Mouse (Mus musculus): ENCODE measurements at regions not wholly inside any gene's neighbourhood (a gene's known extent, or its start where the extent isn't known, plus 50 kb on each side); places are given as distances from the start of the nearest gene placed in this dataset.

DNA sequence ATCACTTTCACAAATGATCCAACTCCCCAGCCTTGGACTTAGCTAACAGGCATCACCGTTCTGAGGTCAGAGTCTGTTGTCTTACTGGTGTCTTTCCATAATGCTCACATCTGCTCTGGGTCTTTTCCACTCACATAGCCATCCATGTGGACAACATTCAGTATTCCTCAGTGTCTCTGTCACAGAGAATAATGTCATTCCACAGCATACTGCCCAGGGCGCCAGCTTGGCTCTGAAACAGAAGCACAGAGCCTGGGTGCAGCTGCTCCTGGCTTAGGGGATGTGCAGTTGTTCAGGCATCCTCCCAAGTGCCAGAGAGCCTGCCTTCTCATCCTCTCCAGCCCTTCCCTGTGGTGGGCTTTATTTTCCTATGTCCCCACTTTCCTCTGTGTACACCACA, 226.7 kb upstream of the Mki67 start:
- intact Hi-C loops (cut with DNase I), result no loop called here
- no peak for DNase-seq

DNA sequence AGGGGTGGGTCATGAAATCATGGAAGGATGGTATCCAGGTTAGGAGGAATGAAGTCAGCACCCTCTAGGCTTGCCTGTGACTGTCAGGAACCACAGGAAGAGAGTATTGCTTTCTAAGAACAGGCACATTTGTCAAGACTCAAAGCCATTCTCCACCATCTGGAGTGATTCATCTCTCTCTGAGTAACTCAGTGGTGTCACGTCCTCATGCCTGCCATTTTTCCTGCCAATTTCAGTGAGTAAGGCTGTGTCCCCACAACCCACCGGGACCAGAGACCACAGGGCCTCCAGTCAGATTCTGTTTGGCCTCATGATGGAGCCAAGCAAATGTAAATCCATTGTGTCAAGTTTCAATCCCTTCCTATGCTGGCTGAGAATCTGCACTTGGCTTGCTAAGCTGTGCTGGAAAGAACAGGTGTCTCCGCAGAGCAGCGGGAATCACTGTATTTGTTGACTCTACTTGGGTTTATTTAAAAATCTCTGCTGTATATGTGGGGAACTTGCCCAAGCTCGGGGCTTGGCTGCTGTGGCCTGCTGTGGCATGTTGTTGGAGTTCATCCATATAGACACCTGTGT, 230.0 kb upstream of the Mki67 start:
- intact Hi-C loops (cut with DNase I), result no loop called here
- DNase-seq, result no peak

- intact Hi-C loops (cut with DNase I), result no loop called here
- peak in 1 of 2 experiments; percentile 40 for DNase-seq
Measured at GRCm38 (mm10) chr7:135961026-135961425, 244.9 kb upstream of the Mki67 start.

- no peak for DNase-seq
- intact Hi-C loops (cut with DNase I), result no loop called here
Measured at GRCm38 (mm10) chr7:135965528-135965927, 249.4 kb upstream of the Mki67 start.

DNA sequence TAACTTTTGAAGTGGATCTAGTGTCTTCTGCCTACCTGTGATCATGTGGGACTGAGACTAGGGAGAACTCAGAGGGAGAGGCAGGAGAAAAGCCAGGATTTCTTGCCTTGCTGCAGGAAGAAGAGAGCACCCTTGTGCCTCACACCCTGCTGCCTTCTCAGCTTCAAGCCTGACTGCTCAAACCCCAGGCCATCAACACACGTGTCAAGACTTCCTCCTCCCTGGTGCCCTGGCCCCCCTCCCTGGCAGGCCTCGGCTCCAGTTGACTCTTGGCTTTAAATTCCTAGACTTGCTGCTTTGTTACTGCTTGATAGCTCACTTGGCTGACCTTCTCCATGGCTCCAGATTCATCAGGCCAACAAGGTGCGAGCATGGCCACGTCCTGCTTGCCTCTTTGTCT, 250.1 kb upstream of the Mki67 start:
- no peak for DNase-seq
- intact Hi-C loops (cut with DNase I), result no loop called here

- DNase-seq, result no peak
- intact Hi-C loops (cut with DNase I), result no loop called here
Measured at GRCm38 (mm10) chr7:135968638-135969037, 252.5 kb upstream of the Mki67 start.

DNA sequence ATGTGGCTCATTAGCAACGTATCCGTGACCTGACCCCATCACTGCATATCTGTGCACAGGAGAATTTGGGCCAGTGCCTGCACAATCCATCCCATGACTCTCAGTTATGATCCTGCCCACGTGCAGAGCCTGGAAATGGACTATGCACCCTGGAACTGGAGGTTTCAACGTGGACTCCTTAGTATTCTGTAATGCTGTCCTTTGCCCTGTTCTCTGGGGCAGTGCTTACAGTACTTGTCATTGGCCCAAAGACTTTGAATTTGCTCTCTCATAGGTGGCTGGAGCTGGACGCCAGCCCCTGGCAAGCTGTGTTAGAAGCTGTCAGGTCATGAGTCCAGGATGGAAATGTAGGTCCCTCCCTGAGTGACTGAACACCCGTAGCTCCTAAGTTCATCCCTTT, 269.9 kb upstream of the Mki67 start:
- intact Hi-C loops (cut with DNase I), result no loop called here

GRCm38 (mm10) chr7:135990321-135990720, 274.2 kb upstream of the Mki67 start:
- DNase-seq, result no peak
- intact Hi-C loops (cut with DNase I), result no loop called here

More for the DNA sequence above, 269.9 kb upstream of the Mki67 start:
- no peak for DNase-seq

DNA sequence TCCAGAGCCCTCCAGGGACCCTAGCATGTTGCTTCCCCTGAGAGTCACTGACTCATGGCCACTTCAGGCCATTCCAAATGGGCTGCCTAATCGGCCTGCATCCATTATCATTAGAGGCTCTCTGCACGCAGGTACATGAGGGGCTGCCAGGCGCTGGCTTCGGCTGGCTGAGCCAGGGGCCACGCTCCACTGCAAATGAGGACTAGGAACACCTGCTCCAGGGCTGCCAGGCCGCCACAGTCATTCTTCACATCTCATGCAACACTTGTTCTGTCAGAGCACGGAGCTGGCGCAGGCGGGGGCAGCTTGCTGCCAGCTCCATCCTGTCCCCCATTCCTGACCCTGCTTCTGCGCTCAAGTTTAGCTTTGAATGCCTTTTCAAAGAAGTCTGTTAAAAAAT, 280.7 kb upstream of the Mki67 start:
- intact Hi-C loops (cut with DNase I), result no loop called here
- no peak for DNase-seq

- intact Hi-C loops (cut with DNase I), result no loop called here
- DNase-seq, result no peak
Measured at GRCm38 (mm10) chr7:135997640-135998039, 281.5 kb upstream of the Mki67 start.

- intact Hi-C loops (cut with DNase I), result no loop called here
- DNase-seq, result no peak
Measured at GRCm38 (mm10) chr7:136002382-136002781, 286.2 kb upstream of the Mki67 start.

- DNase-seq, result no peak
- intact Hi-C loops (cut with DNase I), result no loop called here
Measured at GRCm38 (mm10) chr7:136003291-136003690, 287.1 kb upstream of the Mki67 start.

- no peak for DNase-seq
- intact Hi-C loops (cut with DNase I), result no loop called here
Measured at GRCm38 (mm10) chr7:136007796-136008455, 291.8 kb upstream of the Mki67 start.

GRCm38 (mm10) chr7:136008486-136008885, 292.3 kb upstream of the Mki67 start:
- DNase-seq, result no peak
- intact Hi-C loops (cut with DNase I), result no loop called here

- peak; percentile 45 to 70 for DNase-seq
- intact Hi-C loops (cut with DNase I), result no loop called here
Measured at GRCm38 (mm10) chr7:136010013-136010412, 293.9 kb upstream of the Mki67 start.

DNA sequence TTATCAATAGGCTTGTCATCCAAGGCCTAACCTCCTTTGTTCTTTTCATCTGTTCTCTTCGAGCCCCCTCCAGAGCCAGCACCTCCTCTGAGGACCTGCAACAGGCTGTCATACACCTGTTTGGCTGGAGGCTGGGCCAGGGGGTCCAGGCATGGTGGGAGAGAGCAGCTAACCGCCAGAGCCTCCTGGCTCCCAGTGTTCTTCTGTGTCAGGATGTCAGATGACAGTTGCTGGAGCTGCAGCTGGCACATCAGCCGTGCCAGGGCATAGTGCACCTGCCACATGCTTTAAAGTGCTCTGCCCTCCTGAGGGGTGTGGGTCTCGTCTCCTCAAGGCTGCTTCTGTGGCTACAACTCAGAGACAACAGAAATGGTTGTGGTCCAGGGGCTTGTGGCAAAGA, 298.5 kb upstream of the Mki67 start:
- no peak for DNase-seq
- intact Hi-C loops (cut with DNase I), result no loop called here

DNA sequence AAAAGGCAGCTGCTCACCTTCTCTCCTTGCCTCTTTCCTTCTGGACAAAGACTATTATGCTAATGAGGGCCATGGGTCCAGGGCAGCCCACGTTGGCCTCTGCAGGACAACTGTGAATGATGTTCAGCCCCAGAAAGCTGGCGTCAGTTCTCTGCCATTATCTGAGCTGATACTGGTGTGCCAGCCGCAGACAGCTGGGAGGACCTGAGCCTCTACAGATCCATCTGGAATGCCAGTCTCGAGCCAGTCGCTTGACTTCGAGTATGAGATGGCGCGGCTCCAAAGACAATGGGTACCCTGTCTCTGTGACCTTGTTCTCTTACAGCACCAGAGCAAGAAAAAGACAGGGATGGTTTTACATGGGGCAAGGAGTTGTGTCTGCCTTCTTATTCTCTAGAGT, 300.8 kb upstream of the Mki67 start:
- peak; percentile 64 to 74 for DNase-seq
- intact Hi-C loops (cut with DNase I), result no loop called here

- DNase-seq, result no peak
- intact Hi-C loops (cut with DNase I), result no loop called here
Measured at GRCm38 (mm10) chr7:136020577-136020976, 304.4 kb upstream of the Mki67 start.

- intact Hi-C loops (cut with DNase I), result no loop called here
- no peak for DNase-seq
Measured at GRCm38 (mm10) chr7:136021071-136021470, 304.9 kb upstream of the Mki67 start.

DNA sequence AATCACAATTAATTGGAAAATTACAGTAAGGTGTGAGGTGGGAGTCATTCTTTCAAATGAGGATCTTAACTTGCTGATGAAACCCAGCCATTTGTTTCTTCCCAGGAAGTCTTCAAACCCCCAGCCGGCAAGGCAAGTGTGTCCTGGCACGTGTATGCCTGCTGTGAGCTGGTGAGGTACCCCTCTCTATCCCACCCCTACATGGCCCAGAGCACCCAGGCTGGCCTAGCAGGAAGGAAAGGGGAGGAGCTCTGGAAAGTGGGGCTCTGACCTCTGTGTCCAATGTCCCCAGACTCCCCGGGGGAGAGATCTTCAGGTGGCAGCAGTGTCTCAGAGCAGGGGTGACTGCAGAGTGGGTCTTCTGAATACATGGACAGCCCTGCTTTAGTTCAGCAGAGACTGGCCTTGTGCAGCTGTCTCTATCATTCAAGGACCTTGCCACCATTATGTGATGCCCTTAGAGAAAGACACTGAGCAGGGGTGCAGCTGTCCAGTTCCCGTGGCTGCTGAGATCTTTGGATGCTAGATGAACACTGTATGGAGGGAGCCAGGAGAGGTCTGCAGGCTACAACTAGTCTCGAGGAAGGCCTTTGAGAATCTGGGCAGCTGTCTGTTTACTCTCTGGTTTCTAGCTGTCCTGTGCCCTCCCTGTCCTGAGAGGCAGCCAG, 306.8 kb upstream of the Mki67 start:
- intact Hi-C loops (cut with DNase I), result no loop called here
- DNase-seq, result no peak

DNA sequence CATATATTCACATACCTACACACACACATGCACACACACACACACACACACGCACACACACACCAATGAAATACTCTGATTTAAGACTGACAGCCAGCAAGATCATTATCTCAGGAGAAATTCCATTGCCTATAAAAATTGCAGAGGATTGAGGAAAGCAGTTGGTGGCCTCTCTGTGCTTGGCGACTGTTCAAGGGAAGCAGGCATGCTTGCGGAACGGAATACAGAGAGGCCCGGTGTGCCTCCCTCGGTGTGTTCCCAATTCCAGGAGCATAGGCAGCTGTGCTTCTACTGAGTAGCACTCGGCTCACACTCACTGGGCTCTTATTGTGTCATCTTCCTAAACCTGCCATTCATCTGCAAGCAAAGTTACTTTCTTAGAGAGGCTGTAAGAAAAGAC, 310.3 kb upstream of the Mki67 start:
- DNase-seq, result no peak
- intact Hi-C loops (cut with DNase I), result no loop called here

DNA sequence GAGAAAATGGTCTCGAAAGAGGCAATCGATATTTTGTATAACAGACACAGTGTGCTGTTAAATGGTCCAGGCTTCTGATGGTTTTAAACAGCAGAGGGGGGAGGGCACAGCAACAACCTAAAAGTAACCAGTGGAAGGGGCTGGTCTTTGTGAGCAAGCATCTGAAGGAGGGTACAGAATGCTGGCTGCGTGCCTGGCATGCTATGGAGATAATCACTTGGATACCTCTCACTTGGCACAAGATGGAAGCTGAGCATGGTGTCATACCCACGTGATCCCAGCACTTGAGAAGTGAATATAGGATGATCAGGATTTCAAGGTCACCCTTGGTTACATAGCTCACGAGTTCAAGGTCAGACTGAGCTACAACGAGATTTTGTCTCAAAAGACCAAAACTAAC, 315.9 kb upstream of the Mki67 start:
- intact Hi-C loops (cut with DNase I), result no loop called here
- no peak for DNase-seq

All from heart, postnatal 14 days (tissue).